Mouse (Mus musculus): ENCODE results near the gene Myo16. TPM values are rescaled to one million over a fixed set of nuclear protein-coding genes. Genes with fewer than 3 reads are reported as not detected.

Myo16 gene
- total RNA-seq, 1 experiment from 2014 or later = not detected

Other genes with a start within 250 kb of the Myo16 start
- gene Lig4, start 176.2 kb upstream of the Myo16 start, total RNA-seq (2017) = 1.6 and 1.7 TPM in 2 replicates
- gene Abhd13, start 176.2 kb upstream of the Myo16 start, total RNA-seq (2017) = 13.6 and 15.4 TPM in 2 replicates
- 2.2 TPM in 2 replicates for gene Tnfsf13b, start 147.4 kb upstream of the Myo16 start, total RNA-seq (2017)

Data from hematopoietic stem cell, adult 5-6 weeks (primary cell).